Mouse (Mus musculus): ENCODE measurements around the gene Smad5. TPM values are rescaled to one million over a fixed set of nuclear protein-coding genes. Genes with fewer than 3 reads are reported as not detected.

The Smad5 gene
- total RNA-seq, 2 experiments from 2014 or later = 36.0 to 41.9 TPM

- intact Hi-C loops (cut with DNase I) = no loop called here
- no peak for DNase-seq
These were observed 49.8 kb downstream of the Smad5 start for GRCm38 (mm10) chr13:56752474-56753191.

- intact Hi-C loops (cut with DNase I) = no loop called here
- no peak for DNase-seq
These were observed 50.6 kb downstream of the Smad5 start, which contains the start of gene Gm45623 for GRCm38 (mm10) chr13:56753192-56753951. Gene Gm45623, minus strand, starts transcription at chr13:56753827.

- intact Hi-C loops (cut with DNase I) = no loop called here
- DNase-seq = no peak
These were observed 53.1 kb downstream of the Smad5 start for GRCm38 (mm10) chr13:56755871-56756270.

GRCm38 (mm10) chr13:56757201-56757600 is 54.4 kb downstream of the Smad5 start:
- intact Hi-C loops (cut with DNase I) = no loop called here
- no peak for DNase-seq

- DNase-seq = peak; percentile 85
- intact Hi-C loops (cut with DNase I) = no loop called here
These were observed 55.7 kb downstream of the Smad5 start for GRCm38 (mm10) chr13:56758492-56758891.

GRCm38 (mm10) chr13:56762446-56763229 is 59.8 kb downstream of the Smad5 start:
- peak; percentile 68 for DNase-seq
- intact Hi-C loops (cut with DNase I) = no loop called here

GRCm38 (mm10) chr13:56765284-56766032 is 62.6 kb downstream of the Smad5 start:
- no peak for DNase-seq
- intact Hi-C loops (cut with DNase I) = no loop called here

GRCm38 (mm10) chr13:56766211-56766610 is 63.4 kb downstream of the Smad5 start:
- DNase-seq = no peak
- intact Hi-C loops (cut with DNase I) = no loop called here

- intact Hi-C loops (cut with DNase I) = no loop called here
- DNase-seq = no peak
These were observed 66.6 kb downstream of the Smad5 start for GRCm38 (mm10) chr13:56769431-56769830.

GRCm38 (mm10) chr13:56770136-56770578 is 67.3 kb downstream of the Smad5 start:
- intact Hi-C loops (cut with DNase I) = no loop called here
- DNase-seq = no peak

GRCm38 (mm10) chr13:56770786-56771185 is 68.0 kb downstream of the Smad5 start:
- intact Hi-C loops (cut with DNase I) = no loop called here
- no peak for DNase-seq

GRCm38 (mm10) chr13:56772592-56772991 is 69.8 kb downstream of the Smad5 start:
- intact Hi-C loops (cut with DNase I) = no loop called here
- DNase-seq = no peak

- intact Hi-C loops (cut with DNase I) = no loop called here
- DNase-seq = no peak
These were observed 70.6 kb downstream of the Smad5 start for GRCm38 (mm10) chr13:56773262-56773870.

- no peak for DNase-seq
- intact Hi-C loops (cut with DNase I) = no loop called here
These were observed 71.5 kb downstream of the Smad5 start for GRCm38 (mm10) chr13:56774304-56774703.

GRCm38 (mm10) chr13:56780746-56781469 is 78.1 kb downstream of the Smad5 start:
- intact Hi-C loops (cut with DNase I) = no loop called here
- DNase-seq = no peak

GRCm38 (mm10) chr13:56781697-56782096 is 78.9 kb downstream of the Smad5 start:
- no peak for DNase-seq
- intact Hi-C loops (cut with DNase I) = no loop called here

- intact Hi-C loops (cut with DNase I) = no loop called here
- DNase-seq = no peak
These were observed 79.8 kb downstream of the Smad5 start for GRCm38 (mm10) chr13:56782621-56783020.

- intact Hi-C loops (cut with DNase I) = no loop called here
- DNase-seq = no peak
These were observed 87.9 kb downstream of the Smad5 start for GRCm38 (mm10) chr13:56790683-56791082.

Measured in left cerebral cortex, postnatal 4 days (tissue).